Mouse (Mus musculus) cerebellum, adult 9-11 months (tissue): ENCODE data around the gene Lipc.

Source experiments
- DNase-seq: peaks from one replicate; pipeline ENCODE4 v3.0.0; 2022

The Lipc gene

GRCm38 (mm10) chr9:70911163-70911562, 40.9 kb downstream of the Lipc start:
- no peak for DNase-seq

DNA sequence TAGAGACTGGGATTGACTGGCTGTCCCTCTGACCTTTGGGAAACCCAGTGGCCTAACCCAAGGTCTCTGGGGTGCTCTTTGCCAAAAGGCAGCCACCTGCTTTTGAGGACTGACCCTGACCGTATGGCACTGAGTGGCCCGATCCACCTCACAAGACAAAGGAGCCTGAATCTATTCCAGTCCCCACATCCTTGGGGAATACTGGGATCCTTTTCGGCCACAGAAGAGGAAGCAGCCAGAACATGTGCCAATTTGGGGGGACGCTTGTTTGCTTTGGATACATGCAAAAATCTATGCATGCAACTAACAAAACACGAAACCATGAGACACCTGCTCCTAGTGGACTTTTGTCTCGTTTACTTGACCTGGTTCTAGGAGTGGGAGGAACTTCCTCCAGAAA, 41.7 kb downstream of the Lipc start:
- no peak for DNase-seq

DNA sequence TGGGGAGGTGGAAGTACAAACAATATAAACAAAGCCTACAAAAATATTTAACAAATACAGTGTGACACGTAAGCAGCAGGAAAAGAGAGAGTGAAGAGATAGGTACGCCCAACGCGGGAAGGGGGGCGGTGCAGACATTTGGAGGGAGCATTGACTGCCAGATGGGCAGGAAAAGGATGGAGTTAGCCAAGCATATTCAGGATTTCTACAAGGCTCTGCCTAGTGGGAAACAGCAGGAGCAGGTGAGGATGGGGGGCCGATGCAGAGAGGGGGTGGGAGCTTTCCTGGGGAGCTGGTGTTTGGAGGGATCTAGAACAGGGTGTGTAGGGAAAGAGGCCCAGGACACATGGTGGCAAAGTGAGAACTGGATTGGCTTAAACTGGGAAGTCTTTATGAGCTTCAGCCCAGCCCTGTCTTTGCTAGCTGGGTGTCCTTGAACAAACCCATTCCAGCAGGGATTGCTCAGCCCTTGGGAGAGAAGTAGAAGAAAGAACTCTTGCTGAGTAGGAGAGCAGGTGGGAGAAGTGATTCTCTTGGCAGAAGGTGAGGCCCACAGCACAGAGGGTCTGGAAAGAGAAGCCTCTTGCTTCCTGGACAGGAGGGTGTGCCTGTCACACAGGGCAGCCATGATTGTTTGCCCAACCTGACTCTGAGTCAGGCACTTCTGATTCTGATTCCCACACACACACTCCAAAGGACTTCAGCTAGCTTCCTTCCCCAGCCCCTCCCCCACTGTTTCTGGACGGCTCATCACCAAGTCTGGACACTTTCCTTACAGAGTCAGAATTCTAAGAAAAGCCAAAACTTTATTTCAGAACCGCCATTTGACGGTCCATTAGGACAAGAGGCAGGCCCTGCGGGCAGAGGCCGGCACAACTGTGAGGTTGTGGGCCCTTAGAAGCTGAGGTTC, 49.0 kb downstream of the Lipc start:
- peak; percentile 28 for DNase-seq

DNA sequence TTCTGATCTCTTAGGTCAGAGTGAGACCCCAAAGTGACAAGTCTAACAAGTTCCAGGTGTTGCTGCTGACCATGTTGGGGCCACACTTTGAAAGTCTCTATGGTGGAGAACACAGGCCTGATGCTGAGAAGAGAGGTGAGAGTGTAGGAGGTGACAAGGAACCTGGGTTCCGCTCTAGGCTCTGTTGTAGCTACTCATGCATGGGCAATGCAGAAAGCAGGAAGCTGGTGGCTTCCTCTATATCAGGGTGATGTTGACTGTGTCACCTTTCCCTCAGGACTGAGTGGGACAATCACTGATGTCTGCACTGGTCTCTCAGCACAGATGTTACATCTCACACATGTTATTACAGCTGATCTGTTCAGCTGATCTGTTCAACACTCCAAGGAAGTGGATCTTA, 57.8 kb downstream of the Lipc start:
- DNase-seq, result no peak

- DNase-seq, result no peak
Observed at GRCm38 (mm10) chr9:70893526-70893925, 58.5 kb downstream of the Lipc start.

DNA sequence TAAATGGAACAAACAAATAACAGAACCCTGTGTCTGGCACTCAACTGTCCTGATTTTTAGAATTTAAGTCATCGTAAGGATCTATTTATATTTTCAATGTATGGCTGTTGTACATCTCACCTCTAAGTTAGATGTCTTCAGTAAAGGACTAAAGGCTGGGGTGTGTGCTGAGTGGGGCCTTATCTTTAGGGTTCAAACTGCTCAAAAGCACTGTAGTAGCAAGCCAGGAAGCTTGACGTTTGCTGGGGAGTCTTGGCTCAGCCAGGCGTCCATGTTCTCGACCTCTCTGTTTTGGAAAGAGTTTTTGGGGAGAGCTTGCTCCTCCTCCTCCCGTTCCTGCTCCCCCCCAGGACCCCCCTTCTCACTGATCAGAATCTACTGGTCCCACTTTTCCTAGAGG, 59.4 kb downstream of the Lipc start:
- DNase-seq, result no peak

- no peak for DNase-seq
Observed at GRCm38 (mm10) chr9:70891431-70892133, 60.4 kb downstream of the Lipc start.

GRCm38 (mm10) chr9:70890736-70891135, 61.3 kb downstream of the Lipc start:
- DNase-seq, result no peak

GRCm38 (mm10) chr9:70888969-70889368, 63.1 kb downstream of the Lipc start:
- DNase-seq, result no peak

- no peak for DNase-seq
Observed at GRCm38 (mm10) chr9:70888556-70888955, 63.5 kb downstream of the Lipc start.

DNA sequence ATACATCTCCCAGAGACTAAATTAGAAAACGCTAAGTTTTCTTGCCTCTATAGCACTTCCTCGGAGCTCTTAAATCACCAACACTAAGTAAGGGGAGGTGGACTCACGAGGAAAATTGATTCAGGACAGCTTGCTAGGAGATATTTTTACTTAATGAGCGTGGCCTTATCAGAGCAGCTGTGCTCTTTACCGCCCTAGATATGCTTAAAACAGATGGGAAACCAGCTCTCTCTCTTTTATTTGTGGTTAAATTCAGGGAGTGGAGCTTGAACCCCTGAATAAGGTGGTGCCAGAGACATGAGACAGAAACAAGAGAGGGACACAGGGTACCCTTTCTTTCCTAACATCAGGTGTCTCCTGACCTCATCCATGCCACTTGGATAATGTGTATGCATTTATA, 70.0 kb downstream of the Lipc start:
- DNase-seq, result no peak

DNA sequence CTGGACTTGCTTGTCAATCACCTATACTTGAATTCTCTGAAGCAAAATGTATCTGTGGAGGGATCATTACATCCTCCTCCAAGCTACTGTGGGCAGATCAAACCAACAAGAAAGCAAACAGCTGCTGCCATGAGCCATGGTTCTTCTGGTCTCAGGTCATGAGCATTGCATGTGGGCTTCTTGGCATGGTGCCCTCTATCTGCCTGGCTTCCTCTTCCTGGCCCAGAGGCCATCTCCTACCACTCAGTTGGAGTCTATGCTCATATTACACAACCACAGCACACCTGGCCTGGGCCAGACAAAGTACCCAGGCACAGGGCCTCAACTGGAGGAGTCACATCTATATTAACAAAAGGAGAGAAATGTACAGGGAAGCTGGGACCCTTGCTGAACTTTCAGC, 73.2 kb downstream of the Lipc start:
- peak; percentile 41 for DNase-seq

- DNase-seq, result peak; percentile 78
Observed at GRCm38 (mm10) chr9:70878157-70878556, 73.9 kb downstream of the Lipc start.

GRCm38 (mm10) chr9:70875490-70875889, 76.5 kb downstream of the Lipc start:
- peak; percentile 74 for DNase-seq

GRCm38 (mm10) chr9:70875059-70875458, 77.0 kb downstream of the Lipc start:
- DNase-seq, result no peak

DNA sequence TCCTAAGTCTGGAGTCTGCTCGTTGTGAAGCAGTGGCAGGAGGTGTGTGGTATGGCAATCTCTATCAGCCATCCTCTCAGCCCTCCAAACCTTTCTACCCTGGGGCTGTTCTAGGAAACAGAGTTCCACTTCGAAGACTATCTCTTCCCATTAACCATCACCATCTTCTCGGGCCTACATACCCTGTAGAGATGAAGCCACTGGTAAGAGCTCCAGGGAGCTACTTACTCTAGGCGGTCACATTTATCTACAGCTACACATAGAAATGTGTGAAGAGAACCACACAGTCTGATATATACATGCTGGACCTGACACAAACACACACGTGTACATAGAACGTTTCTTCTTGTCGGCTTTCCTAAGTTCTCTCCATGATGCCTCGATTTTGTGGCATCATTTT, 79.4 kb downstream of the Lipc start:
- no peak for DNase-seq

- no peak for DNase-seq
Observed at GRCm38 (mm10) chr9:70870326-70870725, 81.7 kb downstream of the Lipc start.

DNA sequence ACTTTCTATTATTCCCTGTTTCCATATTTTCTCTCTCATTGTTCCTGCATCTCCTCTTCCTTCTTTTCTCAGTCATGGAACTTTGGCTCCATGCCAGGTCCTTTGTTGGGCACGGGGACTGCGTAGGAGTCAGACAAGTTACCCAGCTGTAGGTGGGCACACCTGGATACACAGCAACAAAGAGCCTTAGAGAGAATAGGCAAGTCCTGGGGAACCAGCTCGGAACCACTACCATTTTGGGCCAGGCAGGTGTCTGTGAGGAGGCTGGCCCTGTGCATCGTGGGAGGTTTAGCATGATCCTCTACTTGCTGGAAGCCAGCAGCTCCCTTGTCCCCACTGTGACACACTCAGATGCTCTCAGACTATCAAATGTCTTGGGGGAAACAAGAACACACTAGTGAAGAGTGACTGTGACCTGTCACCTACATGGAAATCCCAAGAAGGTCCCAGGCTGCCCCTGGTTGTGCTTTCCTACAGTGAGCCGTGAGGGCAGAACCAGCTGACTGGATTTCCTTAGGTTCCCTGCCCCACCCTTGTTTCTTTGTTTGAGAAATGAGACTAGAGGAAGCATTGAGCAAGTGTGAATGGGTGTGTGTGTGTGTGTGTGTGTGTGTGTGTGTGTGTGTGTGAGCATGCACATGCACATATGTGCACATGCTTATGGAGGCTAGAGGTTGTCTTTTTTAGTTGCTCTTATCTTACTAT, 82.7 kb downstream of the Lipc start:
- DNase-seq, result no peak

DNA sequence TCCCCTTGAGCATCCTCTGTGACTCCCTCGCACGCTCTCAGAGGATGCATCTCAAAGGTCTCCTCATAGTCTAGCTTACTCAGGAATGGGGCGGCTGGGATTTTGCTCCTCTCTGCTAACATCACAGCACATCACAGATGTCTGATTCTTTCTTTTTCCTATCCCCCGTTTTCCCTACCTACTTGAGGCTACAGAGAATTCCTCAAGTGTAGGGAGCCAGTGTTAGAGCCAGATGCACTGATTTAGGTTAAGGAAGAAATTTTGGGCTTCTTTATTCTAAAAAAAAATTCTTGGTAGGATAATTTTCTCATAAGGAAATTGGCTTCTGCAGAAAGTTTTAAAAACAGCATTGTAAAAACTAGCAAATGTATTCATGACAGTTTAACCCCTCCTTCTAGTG, 84.6 kb downstream of the Lipc start:
- DNase-seq, result no peak

DNA sequence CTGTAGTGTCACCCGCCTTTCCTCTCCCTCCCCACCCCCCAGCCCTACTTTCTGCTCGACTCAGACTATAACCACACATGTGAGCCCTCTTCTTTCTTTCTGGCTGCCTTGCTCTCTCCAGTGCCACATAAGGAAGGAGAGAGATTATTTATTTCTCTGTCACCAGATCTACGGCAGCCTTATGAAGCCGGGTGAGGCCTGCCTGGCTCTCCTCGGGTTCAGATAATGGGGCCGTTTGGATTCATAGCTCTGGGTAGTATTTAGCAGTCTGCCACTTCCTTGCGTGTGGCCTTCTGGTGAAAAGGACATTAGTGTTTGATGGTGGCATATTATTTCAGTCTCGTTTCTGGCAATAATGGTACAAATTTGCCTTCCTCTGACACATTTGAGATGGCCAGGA, 88.0 kb downstream of the Lipc start:
- no peak for DNase-seq

GRCm38 (mm10) chr9:70863299-70863698, 88.7 kb downstream of the Lipc start:
- DNase-seq, result no peak

DNA sequence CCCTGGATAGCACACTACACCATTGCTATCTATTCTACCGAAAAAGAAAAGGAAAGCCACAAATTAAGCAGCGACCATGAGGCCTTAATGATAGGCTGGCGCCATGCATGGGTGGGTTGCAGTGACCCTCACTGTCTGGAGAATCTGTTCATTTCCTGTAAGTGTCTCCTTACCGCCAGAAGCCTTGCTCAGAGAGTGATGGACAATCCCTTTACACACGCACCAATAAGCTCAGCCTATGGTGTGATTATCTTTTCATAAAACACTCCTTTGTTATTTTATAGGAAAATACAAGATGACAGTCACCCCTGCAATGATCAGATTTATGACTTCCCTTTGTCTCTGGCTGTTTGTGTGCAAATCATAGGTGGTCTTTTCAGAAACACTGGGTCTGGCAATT, 92.8 kb downstream of the Lipc start:
- DNase-seq, result no peak

DNA sequence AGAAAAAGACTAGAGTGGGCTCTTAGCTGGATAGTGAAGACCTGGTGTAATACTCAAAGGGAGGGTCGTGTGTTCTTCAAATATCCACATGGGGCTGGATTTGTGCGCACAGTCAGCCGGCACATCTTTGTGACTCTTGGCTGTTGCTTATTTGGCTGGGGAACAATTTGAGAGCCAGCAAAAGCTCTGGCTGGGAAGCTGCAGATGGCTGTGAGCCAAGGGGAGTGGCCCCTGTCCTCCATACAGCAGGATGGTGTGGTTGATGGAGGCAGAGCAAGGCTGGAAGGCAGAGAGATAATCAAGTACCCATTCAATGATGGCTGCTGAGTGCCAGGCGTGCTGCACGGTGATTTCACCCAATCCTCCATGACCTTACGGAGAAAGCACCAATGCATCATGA, 96.2 kb downstream of the Lipc start:
- no peak for DNase-seq

GRCm38 (mm10) chr9:70854950-70855349, 97.1 kb downstream of the Lipc start:
- DNase-seq, result no peak
